9 mouse cellular contexts compared by ENCODE assay signal in genomic region chr12:13626803-13627706, GRCm38 (mm10).
DNase-seq lines count a peak whose midpoint lies in the region; ATAC-seq and TF ChIP-seq lines count a peak whose summit lies in the region.
"Had no signal": no experiment of that assay in that cellular context is flagged by ENCODE, and none has a peak within 500 bp of the region (broad histone marks: within the 10 kb centered on the region; RNA-seq: fewer than 3 reads in every experiment).

No protein-coding gene starts in this region.

- no peaks in the 10 kb centered on the region for H3K9me3 ChIP-seq in liver, embryonic 11.5 days (ENCODE audit: control insufficient read depth, low read length)
- H3K9me3 ChIP-seq in forebrain, postnatal 0 days (ENCODE audit: low read length): no peaks in the 10 kb centered on the region
- no peaks in the 10 kb centered on the region for H3K9me3 ChIP-seq in neural tube, embryonic 11.5 days (ENCODE audit: control insufficient read depth, low read length)
- H3K9me3 ChIP-seq in kidney, embryonic 15.5 days (replicated peaks): no peaks in the 10 kb centered on the region
- H3K9me3 ChIP-seq: liver, embryonic 13.5 days had no signal

- peak; percentile 58; the same call in 1 of the 2 replicates for TF ChIP-seq CTCF in liver, adult 2 months (IDR thresholded peaks at IDR 0.05; ENCODE audit: low read depth, low read length)
- TF ChIP-seq CTCF in bone marrow macrophage, adult 2 months (IDR thresholded peaks at IDR 0.05; ENCODE audit: low read depth, low read length): peak; percentile 67; the same call in 1 of the 2 replicates
- peak; percentile 61 for TF ChIP-seq CTCF in forebrain, postnatal 0 days (IDR thresholded peaks at IDR 0.05; ENCODE audit: low read depth)

- H3K4me1 ChIP-seq in liver, adult 2 months (ENCODE audit: control insufficient read depth, insufficient read depth, low read length): peaks cover under 1% of the 10 kb centered on the region; the same call in 1 of the 2 replicates
- H3K4me1 ChIP-seq in liver, embryonic 11.5 days (replicated peaks; ENCODE audit: control insufficient read depth, insufficient read depth, low read length): no peaks in the 10 kb centered on the region
- H3K4me1 ChIP-seq in bone marrow macrophage, adult 2 months (ENCODE audit: control insufficient read depth, insufficient read depth, low read length): no peaks in the 10 kb centered on the region
- H3K4me1 ChIP-seq in forebrain, postnatal 0 days (ENCODE audit: insufficient read depth): no peaks in the 10 kb centered on the region
- no peaks in the 10 kb centered on the region for H3K4me1 ChIP-seq in neural tube, embryonic 11.5 days (ENCODE audit: control insufficient read depth, insufficient read depth, low read length)
- no peaks in the 10 kb centered on the region for H3K4me1 ChIP-seq in kidney, embryonic 15.5 days

- peaks cover 3% of the 10 kb centered on the region; the same call in 1 of the 2 replicates for H3K27me3 ChIP-seq in liver, adult 2 months (ENCODE audit: control insufficient read depth, insufficient read depth, low read length)
- H3K27me3 ChIP-seq in liver, embryonic 11.5 days (replicated peaks; ENCODE audit: control insufficient read depth, insufficient read depth, low read length): no peaks in the 10 kb centered on the region
- no peaks in the 10 kb centered on the region for H3K27me3 ChIP-seq in forebrain, postnatal 0 days (ENCODE audit: insufficient read depth, low read length)
- H3K27me3 ChIP-seq in neural tube, embryonic 11.5 days (ENCODE audit: control insufficient read depth, insufficient read depth, low read length): no peaks in the 10 kb centered on the region
- H3K27me3 ChIP-seq in kidney, embryonic 15.5 days: no peaks in the 10 kb centered on the region
- H3K27me3 ChIP-seq: liver, embryonic 13.5 days had no signal

- H3K4me3 ChIP-seq in liver, adult 2 months (ENCODE audit: insufficient read depth, low read depth, low read length): no peak overlapping the region
- no peak overlapping the region for H3K4me3 ChIP-seq in liver, embryonic 11.5 days (ENCODE audit: low read depth, low read length)
- no peak overlapping the region for H3K4me3 ChIP-seq in bone marrow macrophage, adult 2 months (ENCODE audit: insufficient read depth, low read length)
- H3K4me3 ChIP-seq in forebrain, postnatal 0 days (ENCODE audit: low read depth, low read length): no peak overlapping the region
- no peak overlapping the region for H3K4me3 ChIP-seq in neural tube, embryonic 11.5 days (ENCODE audit: low read depth, low read length)
- no peak overlapping the region for H3K4me3 ChIP-seq in kidney, embryonic 15.5 days (replicated peaks)
- H3K4me3 ChIP-seq: erythroblast, embryonic 14.5 days; liver, embryonic 13.5 days had no signal

- no peak overlapping the region for H3K4me2 ChIP-seq in liver, embryonic 11.5 days
- no peak overlapping the region for H3K4me2 ChIP-seq in forebrain, postnatal 0 days (ENCODE audit: low read depth)
- H3K4me2 ChIP-seq in neural tube, embryonic 11.5 days (ENCODE audit: low read depth): no peak overlapping the region
- H3K4me2 ChIP-seq in kidney, embryonic 15.5 days: no peak overlapping the region
- H3K4me2 ChIP-seq: liver, embryonic 13.5 days had no signal

- no peak overlapping the region for H3K27ac ChIP-seq in liver, adult 2 months (replicated peaks; ENCODE audit: insufficient read depth, low read depth, low read length)
- no peak overlapping the region for H3K27ac ChIP-seq in liver, embryonic 11.5 days (ENCODE audit: low read depth, low read length)
- no peak overlapping the region for H3K27ac ChIP-seq in bone marrow macrophage, adult 2 months (ENCODE audit: insufficient read depth, low read depth, low read length)
- no peak overlapping the region for H3K27ac ChIP-seq in forebrain, postnatal 0 days (ENCODE audit: low read depth, low read length)
- no peak overlapping the region for H3K27ac ChIP-seq in neural tube, embryonic 11.5 days (ENCODE audit: low read depth, low read length)
- no peak overlapping the region for H3K27ac ChIP-seq in kidney, embryonic 15.5 days
- H3K27ac ChIP-seq: liver, embryonic 13.5 days had no signal

- no peaks in the 10 kb centered on the region for H3K79me2 ChIP-seq in liver, adult 2 months (ENCODE audit: control insufficient read depth, insufficient read depth, low read length)

- no peak for TF ChIP-seq POLR2A in liver, adult 2 months (IDR thresholded peaks at IDR 0.05; ENCODE audit: extremely low read depth, insufficient read depth, low read length)
- no peak for TF ChIP-seq POLR2A in bone marrow macrophage, adult 2 months (IDR thresholded peaks at IDR 0.05; ENCODE audit: borderline replicate concordance, low read depth, low read length)

- 76% methylated on average over 12 of the region's 12 CpGs for WGBS in liver, adult 2 months
- WGBS in liver, embryonic 11.5 days: 70% methylated on average over 12 of the region's 12 CpGs
- 24% methylated on average over 12 of the region's 12 CpGs for WGBS in forebrain, postnatal 0 days
- WGBS in neural tube, embryonic 11.5 days: 52% methylated on average over 12 of the region's 12 CpGs
- 67% methylated on average over 12 of the region's 12 CpGs for whole genome bisulfite sequencing in kidney, embryonic 15.5 days

- H3K36me3 ChIP-seq in liver, adult 2 months (ENCODE audit: control insufficient read depth, insufficient read depth, low read length): no peaks in the 10 kb centered on the region
- H3K36me3 ChIP-seq in liver, embryonic 11.5 days (ENCODE audit: control insufficient read depth, insufficient read depth, low read length): no peaks in the 10 kb centered on the region
- no peaks in the 10 kb centered on the region for H3K36me3 ChIP-seq in forebrain, postnatal 0 days (ENCODE audit: insufficient read depth)
- no peaks in the 10 kb centered on the region for H3K36me3 ChIP-seq in neural tube, embryonic 11.5 days (ENCODE audit: control insufficient read depth, insufficient read depth, low read length)
- H3K36me3 ChIP-seq in kidney, embryonic 15.5 days: no peaks in the 10 kb centered on the region
- H3K36me3 ChIP-seq: liver, embryonic 13.5 days had no signal

- no peak for DNase-seq in liver, adult 2 months (ENCODE audit: extremely low read depth, low read depth, low spot score)
- no peak for DNase-seq in liver, embryonic 11.5 days (ENCODE audit: low spot score)
- peak; percentile 34 for DNase-seq in forebrain, postnatal 0 days
- peak; percentile 60 for DNase-seq in neural tube, embryonic 11.5 days (ENCODE audit: low spot score)
- DNase-seq in adipocyte (ENCODE audit: low spot score): no peak
- DNase-seq: liver, embryonic 13.5 days had no signal

- ATAC-seq in liver, embryonic 11.5 days (replicated peaks; ENCODE audit: low FRiP score): no peak
- ATAC-seq in forebrain, postnatal 0 days: peak; percentile 51; the same call in 1 of the 2 replicates
- ATAC-seq in neural tube, embryonic 11.5 days (ENCODE audit: insufficient read depth, low FRiP score, low TSS enrichment): peak; percentile 78; the same call in 1 of the 2 replicates
- ATAC-seq in kidney, embryonic 15.5 days (replicated peaks; ENCODE audit: low FRiP score): no peak

- H3K9ac ChIP-seq in liver, adult 2 months (ENCODE audit: low read depth, low read length): no peak overlapping the region
- no peak overlapping the region for H3K9ac ChIP-seq in liver, embryonic 11.5 days (ENCODE audit: low read depth, low read length)
- H3K9ac ChIP-seq in forebrain, postnatal 0 days: no peak overlapping the region
- H3K9ac ChIP-seq in neural tube, embryonic 11.5 days (ENCODE audit: low read length): no peak overlapping the region
- no peak overlapping the region for H3K9ac ChIP-seq in kidney, embryonic 15.5 days
- H3K9ac ChIP-seq: liver, embryonic 13.5 days had no signal

Comparison
In these comparisons a context has a peak if more than half of its experiments do, and no peak if none do; other contexts are left out.
1. DNase-seq: peak in forebrain, postnatal 0 days (single experiment) and neural tube, embryonic 11.5 days (single experiment); none in liver, adult 2 months (single experiment), liver, embryonic 11.5 days (single experiment) and adipocyte (single experiment).
2. ATAC-seq: peak in forebrain, postnatal 0 days (single experiment) and neural tube, embryonic 11.5 days (single experiment); none in liver, embryonic 11.5 days (single experiment) and kidney, embryonic 15.5 days (single experiment).
3. Peak in every context shown above with its lines, with median percentiles within 50 percentile points of each other: CTCF ChIP-seq.